Mouse (Mus musculus): ENCODE data around the gene Chaf1b. TPM values are rescaled to one million over a fixed set of nuclear protein-coding genes. Genes with fewer than 3 reads are reported as not detected.

Chaf1b gene
- total RNA-seq (2022): 1 to 10 TPM in 1 of 4 experiments, under 1 TPM in 3; 0.60 to 1.5 (median 0.75) TPM

DNA sequence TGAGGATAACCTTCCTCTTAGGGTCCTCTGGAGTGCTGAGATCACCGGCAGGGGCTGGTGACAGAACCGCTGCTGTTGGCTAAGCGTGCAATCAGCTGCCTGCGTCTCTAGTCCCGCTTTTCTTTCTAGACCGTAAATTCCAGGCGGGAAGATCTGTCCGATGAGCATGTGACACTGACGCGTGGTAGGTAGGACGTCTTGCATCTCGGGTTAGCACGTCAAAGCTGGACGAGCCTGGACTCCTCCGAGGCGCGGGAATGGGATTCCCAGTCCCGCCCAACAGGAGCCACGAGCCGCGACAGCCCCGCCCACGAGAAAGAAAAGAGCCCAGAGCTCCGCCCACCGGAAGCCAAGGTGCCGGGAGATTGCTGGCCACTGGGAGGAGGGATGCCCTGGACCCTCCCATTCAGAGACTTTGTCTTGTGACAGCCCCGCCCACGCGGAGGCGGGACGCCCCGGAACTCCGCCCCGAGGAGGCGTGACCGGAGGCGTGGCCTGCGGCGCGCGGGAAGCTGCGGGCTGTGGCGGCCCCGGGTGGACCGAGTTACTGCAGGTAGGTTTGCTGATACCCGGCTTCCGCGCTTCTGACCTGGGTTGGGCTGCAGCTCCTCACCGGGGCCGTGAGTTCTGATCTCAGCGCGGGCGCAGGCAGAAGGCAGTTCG, at the start of gene Chaf1b:
TSS of gene Chaf1b (plus strand) at position 479 of the 663 bp plus-strand sequence.
- peak; percentile 93 for DNase-seq (ENCODE audit: low spot score)

DNA sequence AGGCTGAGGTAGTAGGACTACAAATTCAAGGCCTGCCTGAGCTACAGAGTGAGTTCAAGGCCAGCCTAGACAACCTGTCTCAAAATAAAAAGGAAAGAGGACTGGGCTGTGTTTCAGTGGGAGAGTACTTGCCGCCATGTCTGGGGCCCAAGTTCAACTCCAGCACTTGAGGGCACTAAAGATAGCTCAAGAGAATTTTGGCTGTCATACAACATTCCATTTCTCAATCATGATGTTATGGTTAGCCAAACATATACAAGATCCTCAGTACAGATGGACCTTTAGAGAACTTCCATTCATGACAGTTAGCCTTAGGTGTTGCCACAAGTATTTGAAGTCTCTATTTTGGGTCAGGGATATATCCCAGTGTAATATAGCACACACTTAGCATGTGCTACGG, 49.6 kb upstream of the Chaf1b start:
- no peak for DNase-seq (ENCODE audit: low spot score)

- no peak for DNase-seq (ENCODE audit: low spot score)
Measured at GRCm38 (mm10) chr16:93839049-93839448, 44.7 kb upstream of the Chaf1b start.

DNA sequence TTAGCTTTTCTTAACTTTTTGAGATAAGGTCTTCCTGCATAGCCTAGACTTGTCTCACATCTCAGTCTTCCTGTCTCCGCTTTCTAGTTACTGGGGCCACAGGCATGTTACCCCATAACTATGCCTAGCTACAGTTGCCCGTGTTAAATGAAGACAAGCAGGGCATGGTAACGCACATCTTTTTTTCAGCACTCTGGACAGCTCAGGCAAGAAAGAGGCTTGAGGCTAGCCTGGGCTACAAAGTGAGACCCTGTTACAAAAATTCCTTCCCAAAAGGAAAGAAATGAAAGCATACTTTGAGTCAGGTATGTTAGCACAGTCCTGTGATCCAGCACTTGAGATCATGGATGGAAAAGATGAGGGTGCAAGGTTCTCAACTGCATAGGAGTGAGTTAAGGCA, 33.2 kb upstream of the Chaf1b start:
- DNase-seq (ENCODE audit: low spot score): no peak

DNA sequence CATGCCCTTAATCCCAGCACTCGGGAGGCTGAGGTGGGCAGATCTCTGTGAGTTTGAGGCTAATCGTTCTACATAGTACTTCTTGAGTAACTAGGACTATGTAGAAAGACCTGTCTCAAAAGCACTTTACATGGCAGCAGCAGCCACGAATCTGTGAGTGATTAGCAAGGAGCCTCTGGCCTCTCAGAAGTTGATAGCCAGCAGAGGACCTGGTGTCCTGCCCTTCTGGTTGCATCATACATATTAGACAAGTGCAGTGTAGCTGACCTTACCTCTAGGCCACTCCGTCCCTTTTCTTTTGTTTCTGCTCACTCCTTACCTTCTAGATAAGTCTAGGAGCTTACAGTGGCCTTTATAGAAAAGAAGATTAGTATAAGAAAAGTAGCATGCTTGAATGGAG, 23.7 kb upstream of the Chaf1b start:
- DNase-seq (ENCODE audit: low spot score): no peak

- no peak for DNase-seq (ENCODE audit: low spot score)
Measured at GRCm38 (mm10) chr16:93860686-93861085, 23.0 kb upstream of the Chaf1b start.

DNA sequence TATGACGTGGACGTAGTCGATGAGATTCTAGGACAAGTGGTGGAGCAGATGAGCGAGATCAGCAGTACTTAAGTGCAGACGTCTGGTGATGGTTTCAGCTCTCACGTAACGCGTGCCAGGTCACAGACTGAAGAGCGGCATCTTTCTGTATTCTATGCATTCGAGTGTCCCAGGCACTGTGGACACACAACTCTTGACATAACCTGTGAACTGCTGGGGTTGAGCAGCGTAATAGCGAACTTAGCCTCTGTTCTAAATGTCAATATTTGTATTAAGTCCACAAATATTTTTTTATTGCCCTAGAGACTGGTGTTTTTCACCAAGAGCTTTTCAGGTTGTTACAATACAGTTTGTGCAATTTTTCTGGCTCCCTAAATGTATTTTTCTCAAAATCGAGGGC, 8.9 kb upstream of the Chaf1b start:
- DNase-seq (ENCODE audit: low spot score): no peak

GRCm38 (mm10) chr16:93877612-93878380, 5.9 kb upstream of the Chaf1b start:
- DNase-seq (ENCODE audit: low spot score): no peak

- DNase-seq (ENCODE audit: low spot score): no peak
Measured at GRCm38 (mm10) chr16:93884086-93884721, 503 bp downstream of the Chaf1b start.

DNA sequence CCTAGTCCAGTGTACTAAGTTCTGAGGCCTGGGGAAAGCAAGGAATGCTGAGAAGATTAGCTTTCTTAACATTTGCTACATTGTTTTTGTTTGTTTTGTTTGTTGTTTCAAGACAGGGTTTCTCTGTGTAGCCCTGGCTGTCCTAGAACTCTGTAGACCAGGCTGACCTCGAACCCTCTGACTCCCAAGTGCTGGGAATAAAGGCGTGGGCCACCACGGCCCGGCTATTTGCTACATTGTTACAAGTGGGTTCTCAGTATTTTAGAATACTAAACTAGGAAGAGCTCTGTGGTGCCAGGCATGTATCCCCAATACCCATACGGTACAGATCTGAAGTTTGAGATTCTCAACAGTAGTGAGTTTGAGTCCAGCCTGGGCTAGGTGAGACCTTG, 1.0 kb downstream of the Chaf1b start:
- DNase-seq (ENCODE audit: low spot score): no peak

GRCm38 (mm10) chr16:93888481-93888880, 4.8 kb downstream of the Chaf1b start:
- no peak for DNase-seq (ENCODE audit: low spot score)

- DNase-seq (ENCODE audit: low spot score): no peak
Measured at GRCm38 (mm10) chr16:93890948-93891604, 7.4 kb downstream of the Chaf1b start.

- no peak for DNase-seq (ENCODE audit: low spot score)
Measured at GRCm38 (mm10) chr16:93893285-93893684, 9.6 kb downstream of the Chaf1b start.

DNA sequence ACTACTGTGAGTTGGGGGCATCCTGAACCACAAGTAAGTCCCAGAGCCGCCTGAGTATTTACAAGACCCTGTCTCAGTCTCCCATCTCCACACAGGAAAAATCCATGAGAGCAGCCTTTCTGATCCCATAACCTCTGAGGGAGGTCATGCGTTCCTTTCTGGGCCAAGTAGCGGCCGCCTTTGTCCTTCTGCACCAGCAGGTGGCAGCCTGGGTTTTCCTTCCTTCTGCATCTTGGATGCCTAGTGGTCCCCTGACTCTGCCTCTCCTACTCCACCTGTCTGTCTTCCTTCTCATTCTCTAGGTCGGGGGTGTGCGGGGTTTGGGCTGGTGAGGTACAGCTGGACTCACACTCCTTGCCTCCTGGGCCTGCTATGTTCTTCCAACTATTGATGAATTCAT, 19.3 kb downstream of the Chaf1b start:
- no peak for DNase-seq (ENCODE audit: low spot score)

DNA sequence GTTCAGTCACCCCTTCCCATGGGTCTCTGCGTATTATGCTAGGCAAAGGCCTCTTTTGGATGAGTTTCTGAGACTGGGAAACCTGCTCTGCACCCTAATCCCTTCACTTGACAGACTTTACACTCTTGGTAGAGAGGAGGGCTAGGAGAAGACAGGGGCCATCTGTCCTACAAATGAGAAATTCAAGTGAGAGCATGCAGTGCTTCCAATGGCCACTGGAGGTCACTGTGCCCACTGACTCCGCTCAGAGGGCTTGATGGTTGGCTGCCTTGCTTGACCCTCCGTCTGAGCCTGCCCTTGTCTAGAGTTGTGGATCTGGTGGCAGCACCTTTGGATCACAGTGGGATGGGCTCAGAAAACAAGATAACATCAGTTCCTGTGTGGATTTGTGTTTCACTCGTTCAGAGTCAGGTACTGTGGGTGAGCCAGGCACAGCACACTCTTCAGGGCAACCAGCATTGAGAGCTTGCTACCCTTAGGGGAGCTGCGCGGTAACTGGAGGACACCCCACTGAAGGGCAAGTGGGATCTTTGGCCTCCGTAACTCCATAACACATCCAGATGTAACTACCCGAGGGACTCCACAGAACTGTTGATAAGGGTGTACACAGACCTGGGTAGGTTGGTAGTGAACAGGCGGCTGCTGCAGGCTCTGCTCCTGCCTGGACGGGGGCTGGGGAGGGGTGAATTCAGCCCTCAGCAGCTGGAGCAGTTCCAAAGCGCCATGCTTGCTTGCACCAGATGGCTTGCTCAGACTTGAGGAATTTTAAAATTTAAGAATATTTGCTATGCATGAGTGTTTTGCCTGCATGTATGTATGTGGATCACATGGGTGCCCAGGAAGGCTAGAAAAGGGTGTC, 22.7 kb downstream of the Chaf1b start:
- DNase-seq (ENCODE audit: low spot score): peak; percentile 28

DNA sequence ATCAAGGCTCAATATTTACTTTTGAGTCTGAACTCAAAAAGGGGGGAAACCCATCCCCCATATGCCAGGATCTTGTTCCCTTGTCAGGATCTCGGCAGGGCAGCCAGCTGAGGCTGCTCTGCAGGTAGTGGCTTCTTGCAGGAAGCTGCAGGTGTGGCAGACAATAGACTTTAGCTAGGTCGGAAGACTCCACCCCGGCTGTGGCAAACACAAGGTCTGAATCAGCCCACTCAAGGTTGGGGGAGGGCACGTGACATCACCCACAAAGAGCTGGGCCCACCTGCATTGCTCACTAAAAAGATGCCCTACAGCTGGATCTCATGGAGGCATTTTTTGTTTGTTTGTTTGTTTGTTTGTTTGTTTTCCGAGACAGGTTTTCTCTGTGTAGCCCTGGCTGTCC, 24.1 kb downstream of the Chaf1b start:
- no peak for DNase-seq (ENCODE audit: low spot score)

- DNase-seq (ENCODE audit: low spot score): no peak
Measured at GRCm38 (mm10) chr16:93908196-93908595, 24.5 kb downstream of the Chaf1b start.

DNA sequence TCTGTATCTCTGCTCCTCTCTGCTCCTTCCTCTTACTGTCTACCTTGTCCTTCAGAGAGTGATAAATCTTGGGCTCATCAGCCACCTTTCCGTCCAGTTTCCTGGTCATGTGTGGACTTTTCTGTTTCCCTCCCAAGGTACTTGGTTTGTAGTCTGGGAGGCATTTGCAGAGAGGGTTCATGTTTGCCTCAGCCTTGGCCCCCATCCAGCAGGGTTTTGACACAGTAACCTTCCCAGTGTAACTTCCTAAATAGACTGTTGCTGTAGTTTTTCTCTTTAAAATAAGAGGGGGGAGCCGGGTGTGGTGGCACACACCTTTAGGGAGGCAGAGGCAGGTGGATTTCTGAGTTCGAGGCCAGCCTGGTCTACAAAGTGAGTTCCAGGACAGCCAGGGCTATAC, 26.2 kb downstream of the Chaf1b start:
- DNase-seq (ENCODE audit: low spot score): no peak

- no peak for DNase-seq (ENCODE audit: low spot score)
Measured at GRCm38 (mm10) chr16:93910735-93911665, 27.3 kb downstream of the Chaf1b start.

- no peak for DNase-seq (ENCODE audit: low spot score)
Measured at GRCm38 (mm10) chr16:93912158-93912557, 28.5 kb downstream of the Chaf1b start.

Data from heart, adult 8-10 months (tissue).